Mouse (Mus musculus) embryonic fibroblast, embryonic 13.5 days (primary cell): ENCODE results near the gene Krit1.

ENCODE experiments used
- CTCF ChIP-seq: IDR thresholded peaks from 2 replicates; pipeline ENCODE4 v1.5.1; 2011; ENCODE audit warnings: mild to moderate bottlenecking, control low read depth, low read length, moderate library complexity, borderline replicate concordance; ENCODE audit not compliant: insufficient read depth
- POLR2A ChIP-seq: IDR thresholded peaks from 2 replicates; pipeline ENCODE4 v1.6.1; 2011; ENCODE audit warnings: low read depth, mild to moderate bottlenecking, control low read depth, low read length, moderate library complexity

GRCm38 (mm10) chr5:3889201-3889600 lies 86.2 kb downstream of the Krit1 start:
- TF ChIP-seq CTCF (no peak), POLR2A (no peak)
